Mouse (Mus musculus) CH12.LX (cell line): ENCODE measurements around the gene Lzts2. TPM values are rescaled to one million over a fixed set of nuclear protein-coding genes. Genes with fewer than 3 reads are reported as not detected.

Experiments used
- DNase-seq: peaks from one replicate; pipeline ENCODE4 v3.0.0-alpha.2; 2013; ENCODE audit errors: extremely low read depth
- H3K27ac ChIP-seq: 2 replicates; pipeline ENCODE4 v1.5.1; 2012; ENCODE audit warnings: low read depth, mild to moderate bottlenecking, control low read depth, moderate library complexity; ENCODE audit not compliant: insufficient read depth
- H3K27me3 ChIP-seq: replicated peaks from 2 replicates; pipeline ENCODE3; 2012; ENCODE audit warnings: inconsistent platforms
- H3K36me3 ChIP-seq, 2 experiments: replicated peaks in 1 of 2; 2 replicates each; pipeline versions ENCODE3 to v1.6.1; 2012; ENCODE audit warnings: inconsistent platforms in 1 of 2, low read length in 1 of 2, mild to moderate bottlenecking in 1 of 2, mixed read lengths in 1 of 2, moderate library complexity in 1 of 2; ENCODE audit not compliant: control insufficient read depth in 1 of 2, insufficient read depth in 1 of 2
- H3K4me1 ChIP-seq, 2 experiments: 2 replicates each; pipeline ENCODE4 v1.6.1; 2012; ENCODE audit warnings: inconsistent platforms in 1 of 2, moderate library complexity in 1 of 2; ENCODE audit not compliant: insufficient read depth in 2 of 2, control insufficient read depth in 1 of 2
- H3K4me2 ChIP-seq: 2 replicates; pipeline ENCODE4 v1.6.1; 2012; ENCODE audit warnings: low read depth, mild to moderate bottlenecking, control low read depth; ENCODE audit not compliant: poor library complexity, insufficient read depth, severe bottlenecking
- H3K4me3 ChIP-seq, 3 experiments: fragments of 150-350 bp in 1 of 3; sonication (generic) in 1 of 3; replicated peaks in 1 of 3; 2 replicates each; pipeline versions ENCODE3 to v1.5.1; 2011 to 2012; ENCODE audit warnings: low read depth in 2 of 3, low read length in 2 of 3, mild to moderate bottlenecking in 2 of 3, moderate library complexity in 2 of 3, control low read depth in 1 of 3, improper control_type of control experiment in 1 of 3, inconsistent platforms in 1 of 3, mixed read lengths in 1 of 3; ENCODE audit not compliant: poor library complexity in 1 of 3
- H3K79me2 ChIP-seq: replicated peaks from 2 replicates; pipeline ENCODE4 v1.6.1; 2012; ENCODE audit warnings: mild to moderate bottlenecking, moderate library complexity; ENCODE audit not compliant: control insufficient read depth, poor library complexity, insufficient read depth, severe bottlenecking; ENCODE audit errors: extremely low read depth
- H3K9ac ChIP-seq: 2 replicates; pipeline ENCODE4 v1.6.1; 2012; ENCODE audit warnings: low read depth, mild to moderate bottlenecking, control low read depth, moderate library complexity; ENCODE audit not compliant: insufficient read depth
- H3K9me3 ChIP-seq: replicated peaks from 2 replicates; pipeline ENCODE3; 2012; ENCODE audit warnings: low read length, inconsistent platforms, mixed read lengths
- BHLHE40 ChIP-seq: IDR thresholded peaks from 2 replicates; pipeline ENCODE4 v1.6.1; 2011; ENCODE audit warnings: mild to moderate bottlenecking, low read depth, low read length, improper control_type of control experiment
- CHD1 ChIP-seq: IDR thresholded peaks from 2 replicates; pipeline ENCODE4 v1.6.1; 2012; ENCODE audit warnings: low read depth, low read length, improper control_type of control experiment, inconsistent platforms
- CTCF ChIP-seq, 2 experiments: IDR thresholded peaks in 1 of 2; conservative IDR thresholded peaks in 1 of 2; 2 replicates each; pipeline ENCODE4 v1.5.1; 2011 to 2012; ENCODE audit warnings: low read depth in 2 of 2, low read length in 2 of 2, improper control_type of control experiment in 1 of 2, inconsistent platforms in 1 of 2, mild to moderate bottlenecking in 1 of 2, moderate library complexity in 1 of 2
- ELF1 ChIP-seq: IDR thresholded peaks from 2 replicates; pipeline ENCODE4 v1.6.1; 2014; ENCODE audit warnings: low read depth, mild to moderate bottlenecking, inconsistent platforms, low read length, improper control_type of control experiment
- EP300 ChIP-seq: IDR thresholded peaks from 2 replicates; pipeline ENCODE4 v1.6.1; 2011; ENCODE audit warnings: low read length, improper control_type of control experiment
- GABPA ChIP-seq: IDR thresholded peaks from 2 replicates; pipeline ENCODE4 v1.6.1; 2012; ENCODE audit warnings: low read depth, low read length, improper control_type of control experiment, inconsistent platforms; ENCODE audit not compliant: insufficient replicate concordance
- HCFC1 ChIP-seq: IDR thresholded peaks from 2 replicates; pipeline ENCODE4 v1.6.1; 2012; ENCODE audit warnings: low read depth, mild to moderate bottlenecking, inconsistent platforms, low read length, improper control_type of control experiment
- JUND ChIP-seq: conservative IDR thresholded peaks from 2 replicates; pipeline ENCODE4 v1.6.1; 2011; ENCODE audit warnings: low read depth, low read length, improper control_type of control experiment
- KAT2A ChIP-seq: IDR thresholded peaks from 2 replicates; pipeline ENCODE4 v1.6.1; 2012; ENCODE audit warnings: low read length, improper control_type of control experiment, inconsistent platforms; ENCODE audit not compliant: insufficient replicate concordance
- MAFK ChIP-seq: IDR thresholded peaks from 2 replicates; pipeline ENCODE4 v1.6.1; 2011; ENCODE audit warnings: low read length, improper control_type of control experiment; ENCODE audit not compliant: insufficient replicate concordance
- MAZ ChIP-seq: IDR thresholded peaks from 2 replicates; pipeline ENCODE4 v1.6.1; 2012; ENCODE audit warnings: low read depth, mild to moderate bottlenecking, inconsistent platforms, low read length, improper control_type of control experiment, moderate library complexity
- MEF2A ChIP-seq: IDR thresholded peaks from 2 replicates; pipeline ENCODE4 v1.6.1; 2014; ENCODE audit warnings: low read depth, mild to moderate bottlenecking, inconsistent platforms, low read length, improper control_type of control experiment, borderline replicate concordance
- MXI1 ChIP-seq: IDR thresholded peaks from 2 replicates; pipeline ENCODE4 v1.6.1; 2011; ENCODE audit warnings: mild to moderate bottlenecking, low read depth, low read length, improper control_type of control experiment
- MYC ChIP-seq: IDR thresholded peaks from 2 replicates; pipeline ENCODE4 v1.6.1; 2011; ENCODE audit warnings: low read depth, mild to moderate bottlenecking, improper control_type of control experiment, low read length
- NELFE ChIP-seq: IDR thresholded peaks from 2 replicates; pipeline ENCODE4 v1.6.1; 2011; ENCODE audit warnings: low read depth, low read length, improper control_type of control experiment
- NRF1 ChIP-seq: IDR thresholded peaks from 2 replicates; pipeline ENCODE4 v1.6.1; 2014; ENCODE audit warnings: low read depth, mild to moderate bottlenecking, inconsistent platforms, low read length, improper control_type of control experiment, moderate library complexity
- PAX5 ChIP-seq: IDR thresholded peaks from 2 replicates; pipeline ENCODE4 v1.6.1; 2012; ENCODE audit warnings: low read length, inconsistent platforms, mixed read lengths
- POLR2A ChIP-seq: IDR thresholded peaks from 2 replicates; pipeline ENCODE4 v1.6.1; 2011; ENCODE audit warnings: low read depth, mild to moderate bottlenecking, improper control_type of control experiment, low read length
- RAD21 ChIP-seq: IDR thresholded peaks from 2 replicates; pipeline ENCODE4 v1.6.1; 2011; ENCODE audit warnings: low read depth, mild to moderate bottlenecking, low read length, improper control_type of control experiment, moderate library complexity
- RCOR1 ChIP-seq: conservative IDR thresholded peaks from 2 replicates; pipeline ENCODE4 v1.6.1; 2012; ENCODE audit warnings: low read depth, mild to moderate bottlenecking, inconsistent platforms, low read length, improper control_type of control experiment
- SIN3A ChIP-seq: IDR thresholded peaks from 2 replicates; pipeline ENCODE4 v1.6.1; 2012; ENCODE audit warnings: low read length, improper control_type of control experiment, inconsistent platforms
- TBP ChIP-seq: conservative IDR thresholded peaks from 2 replicates; pipeline ENCODE4 v1.6.1; 2011; ENCODE audit warnings: low read depth, low read length, improper control_type of control experiment
- USF1 ChIP-seq: IDR thresholded peaks from 2 replicates; pipeline ENCODE4 v1.6.1; 2014; ENCODE audit warnings: low read depth, mild to moderate bottlenecking, inconsistent platforms, low read length, improper control_type of control experiment
- USF2 ChIP-seq: conservative IDR thresholded peaks from 2 replicates; pipeline ENCODE4 v1.6.1; 2011; ENCODE audit warnings: low read depth, low read length, improper control_type of control experiment
- ZC3H11A ChIP-seq: IDR thresholded peaks from 2 replicates; pipeline ENCODE4 v1.6.1; 2012; ENCODE audit warnings: low read depth, mild to moderate bottlenecking, inconsistent platforms, low read length, improper control_type of control experiment
- ZKSCAN1 ChIP-seq: IDR thresholded peaks from 2 replicates; pipeline ENCODE4 v1.6.1; 2012; ENCODE audit warnings: low read depth, inconsistent platforms, low read length, improper control_type of control experiment, borderline replicate concordance
- dilution Hi-C: fragments of 300-500 bp; cut with MboI; formaldehyde crosslinking; loops from 2 replicates; pipeline ENCODE4 v1.14.3; 2020; ENCODE audit warnings: low sequenced_read_pairs; ENCODE audit not compliant: extremely low pct_unique_long_range_greater_than_20kb, extremely low pct_ligation_motif_present
- in situ Hi-C: fragments of 300-500 bp; cut with MboI; formaldehyde crosslinking; loops from 3 replicates; pipeline ENCODE4 v1.14.3; 2019; ENCODE audit warnings: low sequenced_read_pairs, low pct_ligation_motif_present, low pct_unique_long_range_greater_than_20kb, mixed read lengths
- polyA plus RNA-seq: library from polyadenylated mRNA; unstranded; fragments of >175 nt; gene quantifications from 2 replicates; pipeline ENCODE4 v1.2.1, GENCODE M21; 2012; ENCODE audit warnings: low read depth; ENCODE audit not compliant: insufficient read length
- total RNA-seq, 2 experiments: library from RNA; depleted of rRNA; stranded (reverse); fragments of 300-350 nt in 1 of 2; fragments of >200 nt in 1 of 2; gene quantifications; 2 replicates each; pipeline ENCODE4 v1.2.3; 2012 to 2014

The Lzts2 gene
- total and polyA plus RNA-seq, 3 experiments = 0.68 to 22.1 (median 2.2) TPM

- Histone ChIP-seq H3K27me3 (peaks cover 44% of the 10 kb centered on the region), H3K36me3 (no peaks in the 10 kb centered on the region), H3K27ac (peak overlapping the region; percentile 44; the same call in 1 of the 2 replicates), H3K4me3 (peak overlapping the region in 2 of 3 experiments; percentile 49 to 72), H3K79me2 (peaks cover 5% of the 10 kb centered on the region; the same call in 1 of the 2 replicates), H3K9me3 (no peaks in the 10 kb centered on the region), H3K4me1 (peaks cover 23 to 39% of the 10 kb centered on the region in 2 experiments), H3K9ac (peak overlapping the region; percentile 87), H3K4me2 (peak overlapping the region; percentile 77)
- dilution Hi-C loops (no loop called here), in situ Hi-C loops (no loop called here)
- no peak for DNase-seq
- TF ChIP-seq POLR2A (no peak), USF1 (no peak), MYC (no peak), RAD21 (no peak), MXI1 (no peak), NRF1 (no peak), SIN3A (no peak), RCOR1 (no peak), MEF2A (no peak), KAT2A (no peak), TBP (no peak), USF2 (no peak)
These were observed 4.2 kb downstream of the Lzts2 start for GRCm38 (mm10) chr19:45018351-45018831.

GRCm38 (mm10) chr19:45020348-45020747 lies 6.1 kb downstream of the Lzts2 start:
- Histone ChIP-seq H3K9me3 (no peaks in the 10 kb centered on the region), H3K27me3 (peaks cover 45% of the 10 kb centered on the region), H3K4me1 (peaks cover 12 to 19% of the 10 kb centered on the region in 2 experiments), H3K27ac (peak overlapping the region; percentile 29; the same call in 1 of the 2 replicates), H3K4me2 (peak overlapping the region; percentile 46), H3K79me2 (peaks cover 5% of the 10 kb centered on the region; the same call in 1 of the 2 replicates), H3K36me3 (peaks cover 0 to 13% of the 10 kb centered on the region in 2 experiments), H3K4me3 (peak overlapping the region in 2 of 3 experiments; percentile 30 to 34), H3K9ac (no peak overlapping the region)
- no peak for DNase-seq
- TF ChIP-seq MXI1 (peak; percentile 39; the same call in 1 of the 2 replicates), JUND (no peak)
- dilution Hi-C loops (no loop called here), in situ Hi-C loops (no loop called here)

- H3K4me2 ChIP-seq = no peak overlapping the region
- in situ Hi-C loops = no loop called here
These were observed 7.1 kb downstream of the Lzts2 start for GRCm38 (mm10) chr19:45021362-45021761.

More at GRCm38 (mm10) chr19:45021362-45021761, 7.1 kb downstream of the Lzts2 start:
- dilution Hi-C loops = no loop called here
- Histone ChIP-seq H3K27me3 (peaks cover 54% of the 10 kb centered on the region), H3K9me3 (no peaks in the 10 kb centered on the region), H3K36me3 (peaks cover 0 to 21% of the 10 kb centered on the region in 2 experiments), H3K4me1 (peaks cover 8 to 9% of the 10 kb centered on the region in 2 experiments; a peak in 3 of 4 replicates), H3K79me2 (peaks cover 5% of the 10 kb centered on the region; the same call in 1 of the 2 replicates), H3K27ac (no peak overlapping the region), H3K9ac (no peak overlapping the region), H3K4me3 (no peak overlapping the region)
- TF ChIP-seq JUND = no peak
- no peak for TF ChIP-seq GABPA
- no peak for TF ChIP-seq CTCF (conservative IDR thresholded peaks at IDR 0.05 in 1 of 2, IDR thresholded peaks at IDR 0.05 in 1 of 2; ENCODE audit: low read depth in 2 of 2, low read length in 2 of 2)
- no peak for TF ChIP-seq ZC3H11A
- no peak for TF ChIP-seq ELF1
- TF ChIP-seq NELFE = no peak
- no peak for TF ChIP-seq HCFC1
- TF ChIP-seq MXI1 = no peak
- TF ChIP-seq EP300 = no peak
- TF ChIP-seq BHLHE40 = no peak
- TF ChIP-seq MAFK = no peak
- TF ChIP-seq CHD1 = no peak
- no peak for TF ChIP-seq MAZ
- no peak for TF ChIP-seq SIN3A
- no peak for TF ChIP-seq ZKSCAN1
- no peak for TF ChIP-seq USF2
- TF ChIP-seq RAD21 = no peak
- TF ChIP-seq USF1 = no peak
- no peak for TF ChIP-seq PAX5
- no peak for DNase-seq
